Mouse (Mus musculus): ENCODE measurements around the gene Abhd11.

DNA sequence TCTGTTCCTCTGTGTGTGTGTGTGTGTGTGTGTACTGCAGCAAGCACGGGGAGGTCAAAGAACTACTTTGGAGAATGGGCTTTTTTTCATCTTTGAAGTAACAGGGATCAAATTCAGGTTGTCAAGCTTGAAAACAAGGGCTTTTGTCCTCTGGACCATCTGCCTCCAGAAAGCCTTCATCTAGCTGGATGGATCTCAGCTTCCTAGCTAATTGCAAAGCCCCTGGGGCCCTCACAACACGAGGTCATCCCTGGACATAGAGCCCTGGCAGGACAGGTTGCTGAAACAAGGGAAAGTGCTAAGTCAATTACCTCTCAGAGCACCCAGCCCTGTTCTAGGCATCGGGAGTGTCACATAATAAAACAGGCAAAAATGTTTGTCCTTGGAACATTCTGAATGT lies 25.2 kb upstream of the Abhd11 start:
- TF ChIP-seq POLR2A (IDR thresholded peaks at IDR 0.05; ENCODE audit: borderline replicate concordance, low read depth, low read length) (no peak), CTCF (IDR thresholded peaks at IDR 0.05; ENCODE audit: low read depth, low read length) (no peak)
